Mouse (Mus musculus) bone marrow, adult 2 months (tissue): Measurements from ENCODE around the gene Nubp2.

ENCODE experiments used
- CTCF ChIP-seq: fragments of 200-500 bp; IDR thresholded peaks from 2 replicates; pipeline ENCODE4 v1.5.1; 2011; ENCODE audit warnings: low read length, control low read depth; ENCODE audit not compliant: control insufficient read depth, insufficient read depth
- POLR2A ChIP-seq: fragments of 200-500 bp; IDR thresholded peaks from 2 replicates; pipeline ENCODE4 v1.6.1; 2011; ENCODE audit warnings: low read depth, mild to moderate bottlenecking, control low read depth, low read length, borderline replicate concordance; ENCODE audit not compliant: control insufficient read depth

DNA sequence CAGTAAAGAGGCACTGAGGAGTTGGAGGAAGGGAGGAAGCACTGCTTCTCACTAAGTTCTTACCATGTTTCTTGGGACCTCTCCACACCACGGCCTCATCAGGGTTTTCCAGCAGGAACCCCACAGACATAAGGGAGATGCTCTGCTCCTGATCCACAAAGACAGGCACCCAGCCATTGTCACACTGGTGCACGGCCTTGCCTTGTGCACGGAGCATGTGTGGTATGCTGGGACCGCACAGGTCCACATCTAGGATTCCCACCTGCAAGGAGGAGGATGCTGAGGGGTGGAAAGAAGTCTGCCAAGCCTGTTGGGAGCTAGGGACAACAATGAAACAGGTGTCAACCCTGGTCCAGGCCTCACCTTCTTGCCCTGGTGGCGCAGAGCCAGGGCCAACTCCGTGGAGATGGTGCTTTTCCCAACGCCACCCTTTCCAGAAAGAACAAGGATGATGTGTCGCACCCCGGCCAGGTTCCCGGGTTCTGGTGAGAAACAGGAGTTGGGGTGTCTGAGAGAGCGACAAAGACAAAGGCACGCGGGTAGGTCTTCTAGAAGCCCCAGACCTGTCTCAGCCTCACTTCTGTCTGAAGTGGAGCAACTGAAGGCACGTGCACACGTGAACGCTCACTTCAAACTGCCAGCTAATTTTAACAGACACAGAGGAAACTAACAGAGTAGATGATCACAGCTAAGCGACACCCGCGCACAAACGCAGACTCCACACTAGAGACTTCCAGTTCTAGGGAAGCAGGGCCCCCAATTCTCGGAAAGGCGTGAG is 604 bp downstream of the Nubp2 start:
- TF ChIP-seq POLR2A (no peak), CTCF (no peak)
